Mouse (Mus musculus) G1E (cell line): ENCODE data around the gene Hist1h2aa. TPM values are rescaled to one million over a fixed set of nuclear protein-coding genes. Genes with fewer than 3 reads are reported as not detected.

Experiments
- ATAC-seq: 2 replicates; pipeline ENCODE4 v1.8.0; 2016; ENCODE audit warnings: mild to moderate bottlenecking; ENCODE audit not compliant: insufficient number of reproducible peaks, poor library complexity, low FRiP score, severe bottlenecking; ENCODE audit errors: extremely low read depth
- DNase-seq: peaks from one replicate; pipeline ENCODE4 v3.0.0; 2012; ENCODE audit warnings: low spot score
- H3K27me3 ChIP-seq: 2 replicates; pipeline ENCODE4 v1.6.1; 2012; ENCODE audit warnings: mild to moderate bottlenecking, low read length, inconsistent platforms; ENCODE audit not compliant: insufficient read depth
- H3K36me3 ChIP-seq: replicated peaks from 2 replicates; pipeline ENCODE3; 2012; ENCODE audit warnings: mild to moderate bottlenecking, inconsistent platforms
- H3K4me1 ChIP-seq: 2 replicates; pipeline ENCODE4 v1.6.1; 2012; ENCODE audit warnings: low read depth, low read length, inconsistent platforms, mixed read lengths; ENCODE audit not compliant: insufficient read depth
- H3K4me3 ChIP-seq: 2 replicates; pipeline ENCODE4 v1.5.1; 2012; ENCODE audit warnings: low read depth, mild to moderate bottlenecking, inconsistent platforms, low read length, moderate library complexity, mixed read lengths
- H3K9me3 ChIP-seq: replicated peaks from 2 replicates; pipeline ENCODE4 v1.6.1; 2012; ENCODE audit warnings: inconsistent platforms
- CTCF ChIP-seq: IDR thresholded peaks from 2 replicates; pipeline ENCODE4 v1.5.1; 2012; ENCODE audit warnings: low read depth, low read length, inconsistent platforms, mixed read lengths
- GATA1 ChIP-seq: IDR thresholded peaks from 2 replicates; pipeline ENCODE4 v1.6.1; 2012; ENCODE audit warnings: borderline replicate concordance, low read length, inconsistent platforms, mixed read lengths
- GATA2 ChIP-seq: IDR thresholded peaks from 2 replicates; pipeline ENCODE4 v1.6.1; 2012; ENCODE audit warnings: low read depth, low read length, inconsistent platforms, borderline replicate concordance
- POLR2AphosphoS5 ChIP-seq: IDR thresholded peaks from 2 replicates; pipeline ENCODE4 v1.6.1; 2012; ENCODE audit warnings: low read depth, low read length, inconsistent platforms; ENCODE audit not compliant: insufficient replicate concordance
- TAL1 ChIP-seq: conservative IDR thresholded peaks from 2 replicates; pipeline ENCODE4 v1.6.1; 2012; ENCODE audit warnings: low read depth, low read length, inconsistent platforms, mixed read lengths
- polyA plus RNA-seq: library from polyadenylated mRNA; stranded (reverse); fragments of >175 nt; gene quantifications from 2 replicates; pipeline ENCODE4 v1.2.3, GENCODE M21; 2012
- total RNA-seq, 2 experiments: library from RNA; stranded (forward) in 1 of 2; stranded (reverse) in 1 of 2; fragments of 200-1000 nt in 1 of 2; fragments of >200 nt in 1 of 2; fragmentation: Nextera tagmentation in 1 of 2; gene quantifications; 2 replicates each; pipeline ENCODE4 v1.2.3; 2014 to 2017

The Hist1h2aa gene
- not detected in 2 replicates for total RNA-seq (2014; fragmentation: Nextera tagmentation)
- not detected in 2 replicates for total RNA-seq (2017)
- polyA plus RNA-seq: not detected in 2 replicates

DNA sequence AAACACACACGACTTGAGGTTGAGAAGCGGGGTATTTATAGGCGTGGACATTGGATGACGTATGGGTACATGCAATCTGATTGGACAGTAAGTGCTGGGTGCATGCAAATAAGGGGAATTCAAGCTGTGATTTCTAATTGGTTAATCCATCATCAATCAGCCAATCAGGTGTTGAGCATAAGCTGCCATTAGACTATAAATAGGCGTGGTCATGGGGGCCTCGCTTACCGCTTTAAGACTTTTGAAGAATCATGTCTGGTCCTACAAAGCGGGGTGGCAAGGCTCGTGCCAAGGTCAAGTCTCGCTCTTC, at the start of gene Hist1h2aa:
Hist1h2aa (plus strand) TSS at position 252 of the 310 bp plus-strand sequence.
- DNase-seq (no peak), ATAC-seq (no peak)
- H3K36me3 ChIP-seq: no peaks in the 10 kb centered on the region
- H3K4me3 ChIP-seq: no peak within 1 kb of the TSS
- no peaks in the 10 kb centered on the region for H3K9me3 ChIP-seq
- no peaks in the 10 kb centered on the region for H3K4me1 ChIP-seq
- peaks cover 4% of the 10 kb centered on the region; the same call in 1 of the 2 replicates for H3K27me3 ChIP-seq
- TF ChIP-seq POLR2AphosphoS5 (no peak), CTCF (no peak), TAL1 (no peak), GATA1 (no peak), GATA2 (no peak)

DNA sequence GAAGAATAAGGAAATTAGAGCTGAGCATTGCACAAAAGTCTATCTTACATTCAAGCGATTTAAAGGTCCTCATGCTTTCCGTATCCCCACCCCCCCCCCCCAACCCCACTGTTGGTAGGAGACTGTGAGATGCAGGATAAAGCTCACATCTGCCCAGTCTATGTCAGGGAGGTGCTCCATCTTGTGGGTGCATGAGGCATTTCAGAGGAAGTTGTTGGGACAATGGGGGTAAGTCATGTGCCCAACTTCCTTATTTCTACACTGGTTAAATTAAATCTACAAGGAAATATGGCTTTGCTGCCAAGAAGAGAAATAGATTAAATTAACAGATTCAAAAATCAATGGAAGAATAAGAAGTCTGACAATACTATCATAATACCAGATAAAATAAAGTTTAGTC, 48.7 kb upstream of the Hist1h2aa start:
- no peaks in the 10 kb centered on the region for H3K4me1 ChIP-seq
- no peaks in the 10 kb centered on the region for H3K9me3 ChIP-seq
- DNase-seq (peak; percentile 13), ATAC-seq (peak; percentile 63)
- no peak overlapping the region for H3K4me3 ChIP-seq
- TF ChIP-seq GATA2 (no peak), CTCF (no peak), TAL1 (no peak), GATA1 (no peak), POLR2AphosphoS5 (no peak)
- H3K36me3 ChIP-seq: no peaks in the 10 kb centered on the region
- no peaks in the 10 kb centered on the region; the same call in 1 of the 2 replicates for H3K27me3 ChIP-seq

DNA sequence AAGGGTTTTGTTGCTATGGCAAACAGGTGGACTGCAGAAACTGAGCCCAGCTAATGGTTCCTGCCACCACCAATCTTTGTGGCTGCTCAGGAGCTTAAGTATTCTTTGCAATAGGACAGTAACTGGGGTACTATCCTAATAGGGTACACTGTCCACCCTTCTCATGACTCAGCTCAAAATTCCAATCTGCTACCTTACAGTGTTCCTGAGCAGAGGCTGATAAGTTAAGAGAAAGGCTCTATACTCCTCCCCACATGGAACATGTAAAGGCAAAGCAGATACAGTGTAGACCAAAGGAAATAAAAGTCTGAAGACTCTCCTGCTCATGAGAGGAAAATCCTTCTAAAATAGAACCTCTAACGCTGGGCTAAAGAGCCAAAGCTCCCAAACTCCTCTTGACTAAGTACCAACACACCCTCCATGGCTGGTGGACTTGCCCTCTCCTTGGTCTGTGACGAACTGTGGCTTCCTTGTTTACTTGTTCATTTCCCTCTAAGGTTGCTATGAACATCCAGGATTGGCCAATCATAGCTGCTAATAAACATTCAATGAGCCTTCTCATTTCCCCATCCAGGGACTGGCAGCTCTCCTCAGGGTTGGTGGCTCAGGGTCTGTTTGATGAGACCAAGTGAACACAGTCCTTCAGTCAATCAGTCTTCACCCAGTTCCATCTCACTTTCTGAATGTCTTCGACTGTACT, 47.1 kb upstream of the Hist1h2aa start:
- H3K9me3 ChIP-seq: no peaks in the 10 kb centered on the region
- H3K4me1 ChIP-seq: no peaks in the 10 kb centered on the region
- TF ChIP-seq GATA1 (no peak), POLR2AphosphoS5 (no peak), CTCF (no peak), TAL1 (no peak), GATA2 (no peak)
- no peaks in the 10 kb centered on the region for H3K36me3 ChIP-seq
- DNase-seq (no peak), ATAC-seq (no peak)
- no peaks in the 10 kb centered on the region; the same call in 1 of the 2 replicates for H3K27me3 ChIP-seq
- no peak overlapping the region for H3K4me3 ChIP-seq

DNA sequence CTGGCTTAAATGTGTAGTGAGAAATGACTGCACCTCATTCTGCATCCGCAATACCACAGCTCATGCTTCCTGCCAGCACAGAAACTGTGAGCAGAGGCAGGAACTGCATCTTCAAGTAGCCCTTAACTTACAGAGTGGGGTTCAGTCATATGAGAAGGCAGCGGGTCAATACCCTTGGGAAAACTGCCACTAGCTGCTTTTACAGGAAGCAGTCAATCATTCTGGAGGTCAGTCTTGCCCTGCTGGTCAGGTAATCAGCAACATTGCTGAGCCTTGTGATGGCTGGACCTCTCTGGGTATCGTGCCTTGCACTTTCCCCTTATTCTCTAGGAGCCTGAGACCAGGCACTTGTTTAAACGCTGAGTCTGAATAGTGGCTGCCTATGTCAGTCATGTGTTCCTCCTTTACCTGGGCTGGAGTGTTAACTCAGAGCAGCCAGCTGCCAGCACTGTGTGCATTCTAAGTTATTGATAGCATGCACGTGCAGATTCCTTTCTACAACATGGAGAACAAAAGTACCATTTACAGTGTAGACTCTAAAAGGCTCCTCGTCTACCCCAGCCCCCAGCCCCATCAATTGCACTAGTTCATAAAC, 45.2 kb upstream of the Hist1h2aa start:
- Histone ChIP-seq H3K9me3 (no peaks in the 10 kb centered on the region), H3K4me3 (no peak overlapping the region), H3K36me3 (no peaks in the 10 kb centered on the region), H3K4me1 (no peaks in the 10 kb centered on the region), H3K27me3 (no peaks in the 10 kb centered on the region; the same call in 1 of the 2 replicates)
- no peak for ATAC-seq
- no peak for TF ChIP-seq TAL1
- no peak for TF ChIP-seq POLR2AphosphoS5
- no peak for DNase-seq

DNA sequence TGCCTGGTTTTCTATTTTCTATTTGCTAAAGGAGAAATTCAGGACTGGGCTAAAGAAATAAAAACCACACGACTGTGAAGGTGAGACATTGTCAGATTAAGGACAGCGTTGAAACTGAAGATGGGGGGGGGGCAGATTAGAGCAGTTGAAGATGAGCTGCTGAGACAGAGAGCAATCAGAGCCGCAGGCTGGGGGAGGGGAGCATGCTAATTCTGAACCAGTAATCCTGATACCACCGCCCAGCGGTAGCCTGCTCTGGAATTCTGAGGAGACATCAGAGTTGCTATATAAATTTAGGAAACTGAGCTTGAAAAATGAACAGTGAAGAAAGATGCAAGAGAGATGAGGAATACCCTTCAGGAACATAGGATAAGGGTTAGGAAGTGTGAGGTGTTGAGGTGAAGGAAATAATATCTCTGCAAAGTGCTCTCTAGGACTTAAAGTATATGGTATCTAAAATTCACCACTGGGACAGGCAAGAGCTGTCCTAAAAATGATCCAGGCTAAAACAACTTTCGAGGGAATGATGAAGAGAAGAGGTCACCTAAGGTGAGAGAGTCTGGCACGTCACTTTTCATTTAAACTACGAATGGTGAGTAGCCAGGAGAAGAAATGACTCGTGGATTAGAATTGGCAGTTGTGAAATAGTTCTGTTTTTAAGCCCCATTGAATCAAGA, 41.5 kb upstream of the Hist1h2aa start:
- Histone ChIP-seq H3K9me3 (no peaks in the 10 kb centered on the region), H3K27me3 (no peaks in the 10 kb centered on the region; the same call in 1 of the 2 replicates), H3K4me3 (no peak overlapping the region), H3K36me3 (no peaks in the 10 kb centered on the region), H3K4me1 (no peaks in the 10 kb centered on the region)
- TF ChIP-seq GATA1: no peak
- TF ChIP-seq TAL1: no peak
- TF ChIP-seq CTCF: no peak
- no peak for TF ChIP-seq GATA2
- no peak for TF ChIP-seq POLR2AphosphoS5
- DNase-seq: no peak
- ATAC-seq: no peak

DNA sequence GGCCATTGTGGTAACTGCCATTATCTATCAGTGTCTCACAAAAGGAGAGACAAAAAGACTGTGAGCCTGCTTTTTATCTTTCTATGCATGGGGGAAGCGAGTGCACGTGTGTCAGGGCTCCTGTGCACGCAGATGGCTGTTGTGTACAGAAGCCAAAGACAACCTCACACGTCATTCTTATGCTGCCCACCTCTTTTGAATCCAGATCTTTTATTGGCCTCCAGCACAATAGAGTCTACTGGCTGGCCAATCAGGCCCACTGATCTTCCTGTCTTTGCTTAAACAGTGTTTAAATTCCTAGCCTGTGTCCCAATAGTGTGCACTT, 41.0 kb upstream of the Hist1h2aa start:
- Histone ChIP-seq H3K9me3 (no peaks in the 10 kb centered on the region), H3K27me3 (no peaks in the 10 kb centered on the region; the same call in 1 of the 2 replicates), H3K36me3 (no peaks in the 10 kb centered on the region), H3K4me1 (no peaks in the 10 kb centered on the region), H3K4me3 (no peak overlapping the region)
- no peak for ATAC-seq
- TF ChIP-seq TAL1 (no peak), CTCF (no peak), POLR2AphosphoS5 (no peak)
- DNase-seq: no peak
